Mouse (Mus musculus) embryo, embryonic 9.5 days (tissue): ENCODE measurements around the gene Tnfrsf9.
A peak's percentile ranks its signal among the peaks of the same experiment; 100 is the strongest.
"Not testable (repeated sequence)": the region's sequence is repeated elsewhere in the genome, so short reads cannot be mapped to it uniquely, and the experiment has no call there.

Source experiments
- DNase-seq: peaks from one replicate; pipeline ENCODE4 v3.0.0-alpha.2; 2017; ENCODE audit errors: extremely low spot score

The Tnfrsf9 gene

DNA sequence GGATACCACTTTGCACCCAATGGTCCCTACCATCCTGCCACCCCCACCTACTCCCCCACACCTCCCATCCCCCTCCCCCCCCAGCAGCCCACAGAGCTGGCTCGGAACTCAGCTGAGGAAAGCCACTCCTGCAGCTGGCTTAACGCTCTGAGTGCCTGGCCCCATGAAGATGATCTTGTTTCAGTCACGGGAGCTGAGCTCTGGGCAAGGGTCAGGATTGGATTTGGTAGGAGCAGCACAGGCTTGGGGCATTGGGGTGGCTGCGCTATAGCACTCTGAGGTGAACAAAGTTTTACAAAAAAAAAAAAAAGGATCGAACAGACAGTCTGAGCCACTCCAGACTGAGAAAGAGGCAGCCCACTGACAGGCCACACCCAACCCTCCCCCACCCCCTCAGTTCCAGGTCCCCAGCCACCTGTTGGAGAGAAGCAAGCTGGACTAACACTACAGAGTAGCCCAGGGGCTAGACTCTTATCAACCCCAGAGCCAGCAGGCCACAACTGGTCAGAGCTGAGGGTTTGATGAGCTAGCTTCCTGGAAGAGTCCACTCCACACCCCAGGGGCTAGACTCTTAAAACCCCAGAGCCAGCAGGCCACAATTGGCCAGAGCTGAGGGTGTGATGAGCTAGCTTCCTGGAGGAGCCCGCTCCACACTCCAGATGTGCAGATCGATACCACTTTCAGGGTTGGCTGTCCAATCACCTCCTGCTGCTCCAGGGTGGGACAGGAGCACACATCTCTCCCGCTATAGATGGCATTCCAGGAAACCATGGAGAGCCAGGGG lies 19.5 kb upstream of the Tnfrsf9 start:
- no peak for DNase-seq

- DNase-seq: no peak
These were observed 17.3 kb upstream of the Tnfrsf9 start for GRCm38 (mm10) chr4:150896896-150897624.

GRCm38 (mm10) chr4:150898716-150899365 lies 15.5 kb upstream of the Tnfrsf9 start:
- peak; percentile 72 for DNase-seq

- DNase-seq: no peak
These were observed 13.9 kb upstream of the Tnfrsf9 start for GRCm38 (mm10) chr4:150900486-150900885.

DNA sequence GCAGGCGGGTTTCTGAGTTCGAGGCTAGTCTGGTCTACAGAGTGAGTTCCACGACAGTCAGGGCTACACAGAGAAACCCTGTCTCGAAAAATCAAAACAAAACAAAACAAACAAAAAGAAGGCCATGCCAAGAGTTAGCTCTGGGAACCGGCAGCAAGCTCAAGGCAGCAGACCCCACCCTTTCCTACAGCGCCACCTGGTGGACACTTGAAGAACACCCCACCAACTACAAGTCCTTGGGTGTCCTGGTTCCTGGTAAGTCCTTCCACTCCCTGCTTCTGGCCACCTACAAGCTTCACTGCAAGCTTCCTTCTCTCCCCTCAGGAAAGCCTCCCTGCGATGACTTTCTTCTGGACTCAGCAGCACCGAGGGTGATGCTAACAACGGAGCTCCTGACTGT lies 12.7 kb upstream of the Tnfrsf9 start:
- peak; percentile 78 for DNase-seq

GRCm38 (mm10) chr4:150902062-150902461 lies 12.3 kb upstream of the Tnfrsf9 start:
- no peak for DNase-seq

DNA sequence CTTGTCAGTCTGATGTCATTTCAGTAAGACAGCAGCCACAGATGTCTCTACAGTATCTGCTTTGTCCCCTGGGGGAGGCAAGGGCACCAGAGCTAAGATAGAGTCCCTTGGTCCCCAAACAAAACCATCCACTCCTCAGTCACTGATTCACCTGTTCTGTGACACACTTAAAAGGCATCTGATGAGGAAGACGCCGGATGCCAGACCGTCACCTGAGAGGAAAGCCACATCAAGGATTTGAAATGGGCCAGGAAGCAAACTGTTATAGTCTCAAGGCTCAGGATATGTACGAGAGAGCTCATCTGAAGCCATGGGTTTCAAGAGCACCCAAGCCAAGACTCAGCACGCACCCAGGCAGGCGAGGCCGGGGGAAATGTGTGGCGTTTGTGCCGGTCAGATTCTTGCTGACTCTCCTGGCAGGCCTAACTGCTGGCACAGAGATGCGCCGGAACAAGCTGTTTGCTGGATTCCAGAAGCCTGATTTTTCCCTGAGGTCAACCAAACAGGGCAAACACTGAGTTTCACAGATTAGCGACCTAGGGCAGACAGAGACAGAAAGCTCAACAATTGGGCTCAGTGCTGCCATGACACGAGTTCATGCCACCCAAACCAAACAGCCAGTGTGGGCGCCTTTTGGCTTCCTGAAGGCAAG lies 11.1 kb upstream of the Tnfrsf9 start:
- no peak for DNase-seq

GRCm38 (mm10) chr4:150907099-150907498 lies 7.3 kb upstream of the Tnfrsf9 start:
- no peak for DNase-seq

DNA sequence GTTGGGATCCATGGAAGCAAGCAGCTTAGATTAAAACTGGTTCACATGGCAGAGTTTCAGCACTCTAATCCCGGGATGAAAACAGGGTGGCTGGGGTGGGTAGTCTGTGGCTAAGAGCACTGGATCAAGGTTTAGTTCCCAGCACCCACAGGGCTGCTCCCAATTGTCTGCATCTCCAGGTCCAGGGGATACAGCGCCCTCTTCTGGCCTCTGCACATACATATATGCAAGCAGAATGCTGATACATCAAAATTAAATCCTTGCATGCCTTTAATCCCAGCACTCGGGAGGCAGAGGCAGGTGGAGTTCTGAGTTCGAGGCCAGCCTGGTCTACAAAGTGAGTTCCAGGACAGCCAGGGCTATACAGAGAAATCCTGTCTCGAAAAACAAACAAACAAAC lies 5.8 kb upstream of the Tnfrsf9 start:
- DNase-seq: not testable (repeated sequence)

DNA sequence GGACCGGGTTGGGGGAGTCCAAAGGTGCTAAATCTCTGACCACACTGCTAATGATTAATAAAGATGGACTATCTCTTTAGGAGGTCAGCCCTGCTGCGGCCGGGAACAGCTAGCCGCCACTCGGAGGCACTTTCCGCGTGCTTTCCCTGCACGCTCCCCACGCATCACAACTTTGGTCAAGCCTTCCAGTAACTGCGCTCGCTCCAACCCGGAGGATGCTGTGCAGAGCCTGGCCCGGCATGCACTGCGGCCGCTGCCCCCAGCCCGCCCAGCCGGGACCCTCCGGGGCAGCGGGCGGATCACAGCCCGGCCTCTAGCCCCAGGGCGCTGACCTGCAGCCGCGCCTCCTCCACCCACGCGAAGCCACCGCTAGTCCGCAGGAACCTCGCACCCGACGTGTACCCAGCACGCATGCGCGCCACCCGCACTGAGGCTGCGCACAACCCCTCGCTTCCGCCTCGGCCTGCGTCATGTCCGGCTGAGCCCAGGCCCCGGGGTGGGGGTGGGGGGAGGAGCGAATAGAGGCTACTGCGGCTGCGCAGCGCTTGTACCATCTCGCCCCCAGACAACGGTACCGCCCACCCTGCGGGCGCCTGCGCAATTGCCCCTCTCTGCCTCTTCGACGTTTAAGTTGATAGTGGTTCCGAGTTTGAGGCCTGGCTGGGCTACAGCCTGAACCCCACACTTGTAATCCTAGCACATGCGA lies 4.8 kb upstream of the Tnfrsf9 start:
- DNase-seq: peak; percentile 100

DNA sequence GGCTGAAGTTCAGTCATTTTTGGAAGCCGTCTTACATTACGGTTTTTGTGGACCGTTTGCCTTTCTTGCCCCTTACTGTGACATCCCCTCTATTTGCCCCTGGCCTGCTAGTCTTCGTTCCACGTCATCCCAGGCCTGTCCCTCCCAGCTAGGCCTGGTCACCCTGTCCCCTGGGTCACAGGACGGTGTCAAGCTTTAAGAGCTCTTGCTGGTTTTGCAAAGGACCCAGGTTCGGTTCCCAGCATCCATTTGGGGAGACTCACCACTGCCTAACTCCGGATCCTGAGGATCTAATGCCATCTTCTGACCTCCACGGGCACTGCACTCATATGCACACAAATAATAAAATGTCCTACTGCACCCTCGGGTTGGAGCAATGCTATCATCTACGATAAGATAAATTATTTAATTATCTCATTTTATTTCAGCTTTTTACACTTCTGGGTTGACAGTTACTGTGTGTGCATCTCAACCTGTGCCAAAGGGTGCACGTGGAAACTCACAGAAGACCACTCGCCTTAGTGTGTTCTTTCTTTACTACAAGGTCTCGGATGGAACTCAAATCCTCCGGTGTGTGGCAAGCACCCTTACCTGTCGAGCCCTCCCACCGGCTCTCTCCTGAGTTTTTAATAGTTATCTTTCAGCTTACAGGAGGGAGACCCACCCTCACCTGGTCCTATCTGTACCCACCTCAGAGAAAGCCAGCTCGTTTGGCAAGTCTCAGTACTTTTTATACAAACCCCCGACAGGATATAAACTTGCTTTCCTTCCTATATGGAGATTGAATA lies 4.0 kb upstream of the Tnfrsf9 start:
- DNase-seq: no peak

GRCm38 (mm10) chr4:150913743-150914142 lies 619 bp upstream of the Tnfrsf9 start:
- DNase-seq: no peak

DNA sequence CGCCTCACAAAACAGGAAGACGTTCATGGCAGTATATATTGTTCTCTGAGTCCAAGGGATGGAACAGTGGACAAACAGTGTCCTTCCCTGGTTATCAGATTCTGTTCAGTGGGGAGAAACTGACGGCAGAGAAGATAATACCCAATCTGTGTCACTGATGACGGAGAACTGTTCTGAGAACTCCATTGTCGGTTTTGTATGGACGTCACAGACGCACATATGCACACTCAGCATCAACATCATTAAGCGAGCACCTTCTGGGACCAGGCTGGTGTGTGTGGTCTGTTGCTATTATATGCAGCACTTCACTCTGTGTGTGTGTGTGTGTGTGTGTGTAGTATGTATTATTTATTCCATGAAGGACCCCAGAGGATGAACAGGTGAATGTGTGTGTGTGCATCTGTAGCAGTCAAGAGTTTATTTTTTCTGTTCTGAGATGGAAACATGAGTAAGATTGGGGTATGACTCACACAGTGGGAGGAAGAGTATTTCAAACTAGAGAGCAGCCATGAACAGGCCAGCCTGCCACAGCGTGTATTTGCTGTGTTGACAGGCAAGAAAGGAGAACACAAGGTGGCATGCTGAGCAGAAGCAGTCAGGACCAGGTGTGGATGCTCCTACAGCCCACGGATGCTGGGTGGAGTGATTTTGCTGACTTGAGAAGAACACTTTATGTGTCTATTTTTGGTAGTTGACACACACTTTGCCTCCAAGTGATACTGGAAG lies 982 bp downstream of the Tnfrsf9 start:
- no peak for DNase-seq

GRCm38 (mm10) chr4:150917336-150918027 lies 3.1 kb downstream of the Tnfrsf9 start:
- DNase-seq: no peak

GRCm38 (mm10) chr4:150921206-150921605 lies 6.8 kb downstream of the Tnfrsf9 start:
- DNase-seq: no peak

GRCm38 (mm10) chr4:150924308-150924707 lies 9.9 kb downstream of the Tnfrsf9 start:
- no peak for DNase-seq

DNA sequence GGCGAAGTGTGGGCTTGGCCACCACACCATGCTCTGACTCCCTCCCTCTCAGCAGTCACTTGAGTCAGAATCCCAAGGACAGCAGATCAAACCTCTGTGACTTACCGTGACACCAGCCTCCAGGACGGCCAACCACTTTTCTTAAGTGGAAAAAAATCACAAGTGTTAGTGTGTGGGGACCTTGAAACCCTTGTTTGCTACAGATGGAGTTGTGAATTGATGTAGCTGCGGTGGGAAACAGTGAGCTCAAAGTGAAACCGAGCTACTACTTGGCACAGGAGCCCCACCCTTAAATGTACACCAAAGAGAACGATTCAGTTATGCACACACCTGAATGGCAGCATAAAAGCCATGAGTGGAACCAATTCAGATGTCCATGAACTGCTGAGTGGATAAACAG lies 10.6 kb downstream of the Tnfrsf9 start:
- DNase-seq: no peak

GRCm38 (mm10) chr4:150925923-150926322 lies 11.6 kb downstream of the Tnfrsf9 start:
- DNase-seq: no peak

DNA sequence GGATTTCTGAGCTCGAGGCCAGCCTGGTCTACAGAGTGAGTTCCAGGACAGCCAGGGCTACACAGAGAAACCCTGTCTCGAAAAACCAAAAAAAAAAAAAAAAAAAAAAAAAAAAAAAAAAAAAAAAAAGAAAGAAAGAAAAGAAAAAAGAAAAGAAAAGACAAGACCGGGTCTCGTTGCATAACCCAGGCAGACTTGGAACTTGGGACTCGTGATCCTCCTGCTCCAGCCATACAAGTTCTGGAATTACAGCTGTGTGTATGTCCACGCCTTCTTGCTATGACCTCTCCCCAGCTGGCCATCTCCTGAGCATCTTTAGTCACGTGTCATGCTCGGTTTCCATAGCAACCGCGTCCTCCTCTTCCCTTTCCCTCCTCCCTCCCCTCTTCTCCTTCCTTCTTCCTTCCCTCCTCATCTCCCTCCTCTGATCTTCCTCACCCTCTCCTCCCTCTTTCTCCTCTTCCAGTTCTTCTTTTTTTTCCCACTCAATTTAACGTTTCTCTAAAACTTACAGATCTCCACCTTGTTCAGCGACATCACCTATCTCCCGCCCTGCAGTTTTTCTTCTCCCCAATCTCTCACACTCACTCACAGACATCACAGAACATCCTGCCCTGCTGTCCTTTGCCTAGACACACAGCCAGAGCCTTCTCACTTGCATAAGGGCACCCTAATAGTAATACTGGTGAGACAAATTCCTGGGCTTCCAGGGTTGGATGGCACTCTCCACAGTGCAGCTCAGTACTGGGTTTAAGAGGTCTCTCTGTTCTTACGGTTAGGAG lies 12.8 kb downstream of the Tnfrsf9 start:
- no peak for DNase-seq
